8 mouse cellular contexts compared by ENCODE assay signal in the genomic region with DNA sequence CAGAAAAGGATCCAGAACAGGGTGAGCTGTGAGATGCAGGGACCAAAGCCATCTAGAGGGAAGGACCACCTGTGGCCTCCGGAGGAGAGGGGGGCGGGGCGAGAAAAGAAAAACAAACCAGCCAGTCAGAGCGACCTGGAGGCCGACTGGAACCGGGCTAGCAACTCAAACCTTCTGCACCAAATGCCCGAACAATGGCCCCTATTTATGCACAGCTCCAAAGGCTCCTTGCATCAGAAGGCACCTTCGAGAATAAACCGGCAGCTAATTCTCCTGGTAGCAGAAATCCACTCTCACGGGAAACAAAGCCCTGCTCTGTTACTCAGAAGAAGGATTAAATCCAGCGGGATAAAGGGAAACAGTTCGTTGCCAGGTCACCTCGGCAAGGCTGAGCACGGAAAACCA. TPM values are rescaled to one million over a fixed set of nuclear protein-coding genes. Genes with fewer than 3 reads are reported as not detected.
A peak's percentile ranks its signal among the peaks of the same experiment; 100 is the strongest.
DNase-seq lines count a peak whose midpoint lies in the region; ATAC-seq lines count a peak whose summit lies in the region.

No protein-coding gene starts in this region.

- intact Hi-C loops in heart, postnatal 14 days (cut with DNase I): no loop called here

- no peaks in the 10 kb centered on the region for H3K27me3 ChIP-seq in hindbrain, embryonic 16.5 days (replicated peaks; ENCODE audit: control insufficient read depth, insufficient read depth, low read length)
- H3K27me3 ChIP-seq in limb, embryonic 12.5 days: no peaks in the 10 kb centered on the region
- H3K27me3 ChIP-seq in neural tube, embryonic 13.5 days: no peaks in the 10 kb centered on the region

- under 1% methylated on average over 14 of the region's 14 CpGs for WGBS in hindbrain, embryonic 16.5 days
- 1% methylated on average over 14 of the region's 14 CpGs for WGBS in limb, embryonic 12.5 days
- 2% methylated on average over 14 of the region's 14 CpGs for WGBS in neural tube, embryonic 13.5 days

- peak overlapping the region; percentile 23 for H3K4me3 ChIP-seq in hindbrain, embryonic 16.5 days (ENCODE audit: low read length)
- H3K4me3 ChIP-seq in limb, embryonic 12.5 days (replicated peaks): 0 out of 2 replicates have a peak overlapping the region, but pooled peaks have one; percentile 9
- H3K4me3 ChIP-seq in neural tube, embryonic 13.5 days: peak overlapping the region; percentile 21

- no peaks in the 10 kb centered on the region for H3K36me3 ChIP-seq in hindbrain, embryonic 16.5 days (ENCODE audit: control insufficient read depth, insufficient read depth, low read length)
- H3K36me3 ChIP-seq in limb, embryonic 12.5 days: no peaks in the 10 kb centered on the region
- no peaks in the 10 kb centered on the region for H3K36me3 ChIP-seq in neural tube, embryonic 13.5 days

- H3K27ac ChIP-seq in hindbrain, embryonic 16.5 days (ENCODE audit: low read depth, low read length): peak overlapping the region; percentile 52; the same call in 1 of the 2 replicates
- peak overlapping the region; percentile 90 for H3K27ac ChIP-seq in limb, embryonic 12.5 days
- peak overlapping the region; percentile 78 for H3K27ac ChIP-seq in neural tube, embryonic 13.5 days (replicated peaks)

- peak; percentile 85 for DNase-seq in heart, adult 11 months
- DNase-seq in heart, postnatal 14 days: no peak
- peak; percentile 61 for DNase-seq in brain, adult 2 months (ENCODE audit: low read depth, low spot score)
- DNase-seq in gastrocnemius, postnatal 4 days (ENCODE audit: low spot score in 2 of 2): no peak

- H3K4me2 ChIP-seq in hindbrain, embryonic 16.5 days (ENCODE audit: low read length): peak overlapping the region; percentile 52
- H3K4me2 ChIP-seq in limb, embryonic 12.5 days: peak overlapping the region; percentile 47
- peak overlapping the region; percentile 48 for H3K4me2 ChIP-seq in neural tube, embryonic 13.5 days

- ATAC-seq in erythroid progenitor cell, adult 5-6 weeks (replicated peaks; ENCODE audit: low FRiP score, poor library complexity, severe bottlenecking): 0 out of 2 replicates have a peak, but pooled peaks have one; percentile 25
- ATAC-seq in hindbrain, embryonic 16.5 days: peak; percentile 79
- peak; percentile 81 for ATAC-seq in limb, embryonic 12.5 days (ENCODE audit: insufficient number of reproducible peaks, insufficient read depth, low FRiP score, low TSS enrichment, low read depth)
- ATAC-seq in neural tube, embryonic 13.5 days (ENCODE audit: low read depth): peak; percentile 38; the same call in 1 of the 2 replicates

- H3K9ac ChIP-seq in hindbrain, embryonic 16.5 days (ENCODE audit: low read depth, low read length): peak overlapping the region; percentile 23
- no peak overlapping the region for H3K9ac ChIP-seq in limb, embryonic 12.5 days (replicated peaks)
- H3K9ac ChIP-seq in neural tube, embryonic 13.5 days: peak overlapping the region; percentile 55

- peaks cover 26% of the 10 kb centered on the region for H3K4me1 ChIP-seq in hindbrain, embryonic 16.5 days (ENCODE audit: control insufficient read depth, insufficient read depth, low read depth, low read length)
- H3K4me1 ChIP-seq in limb, embryonic 12.5 days (replicated peaks): peaks cover 64% of the 10 kb centered on the region
- peaks cover 52% of the 10 kb centered on the region for H3K4me1 ChIP-seq in neural tube, embryonic 13.5 days (replicated peaks)

- no peaks in the 10 kb centered on the region; the same call in 1 of the 2 replicates for H3K9me3 ChIP-seq in hindbrain, embryonic 16.5 days (ENCODE audit: control insufficient read depth, low read length)
- H3K9me3 ChIP-seq in limb, embryonic 12.5 days: no peaks in the 10 kb centered on the region
- no peaks in the 10 kb centered on the region for H3K9me3 ChIP-seq in neural tube, embryonic 13.5 days

RNA-seq across cellular contexts. Expression of a gene that starts 57.2 kb away (rescaled TPM):
- 10 to 100 TPM; 67.9 to 68.4 TPM for total RNA-seq in heart, postnatal 14 days (2021)
- total RNA-seq in erythroid progenitor cell, adult 5-6 weeks (2015; ENCODE audit: low replicate concordance): 27.4 and 35.2 TPM in 2 replicates
- 14.7 and 21.9 TPM in 2 replicates for total RNA-seq in erythroid progenitor cell, adult 5-6 weeks (2017; ENCODE audit: low replicate concordance)
- 41.5 and 43.0 TPM in 2 replicates for polyA plus RNA-seq in hindbrain, embryonic 16.5 days (2015; fragmentation: Nextera tagmentation; extraction: Ambion mirVana)
- 31.9 and 34.9 TPM in 2 replicates for polyA plus RNA-seq in limb, embryonic 12.5 days (2016; fragmentation: Nextera tagmentation; extraction: Ambion mirVana)
- 39.2 and 40.3 TPM in 2 replicates for polyA plus RNA-seq in neural tube, embryonic 13.5 days (2015; fragmentation: Nextera tagmentation; extraction: Ambion mirVana)
- total RNA-seq in gastrocnemius, postnatal 4 days (2021): 10 to 100 TPM; 53.0 to 58.2 TPM

Comparison
In these comparisons a context has a peak if more than half of its experiments do, and no peak if none do; other contexts are left out.
1. DNase-seq: peak in heart, adult 11 months (single experiment) and brain, adult 2 months (single experiment); none in heart, postnatal 14 days (0 of 2) and gastrocnemius, postnatal 4 days (0 of 2).
2. ATAC-seq: peak in every context shown above with its lines; median percentile 81 in limb, embryonic 12.5 days; 79 in hindbrain, embryonic 16.5 days; 38 in neural tube, embryonic 13.5 days; 25 in erythroid progenitor cell, adult 5-6 weeks.
3. Peak in every context shown above with its lines, with median percentiles within 50 percentile points of each other: H3K27ac ChIP-seq, H3K4me2 ChIP-seq and H3K4me3 ChIP-seq.